Mouse (Mus musculus): ENCODE measurements around the gene Msmp. TPM values are rescaled to one million over a fixed set of nuclear protein-coding genes. Genes with fewer than 3 reads are reported as not detected.

Msmp gene
- 0.26 TPM in 1 of 2 replicates, not detected in the other for polyA plus RNA-seq (2012; rRNA removed; ENCODE audit: low replicate concordance)

GRCm38 (mm10) chr4:43584444-43585416, at the start of gene Msmp:
TSS of gene Msmp (minus strand) at chr4:43584494.

DNA sequence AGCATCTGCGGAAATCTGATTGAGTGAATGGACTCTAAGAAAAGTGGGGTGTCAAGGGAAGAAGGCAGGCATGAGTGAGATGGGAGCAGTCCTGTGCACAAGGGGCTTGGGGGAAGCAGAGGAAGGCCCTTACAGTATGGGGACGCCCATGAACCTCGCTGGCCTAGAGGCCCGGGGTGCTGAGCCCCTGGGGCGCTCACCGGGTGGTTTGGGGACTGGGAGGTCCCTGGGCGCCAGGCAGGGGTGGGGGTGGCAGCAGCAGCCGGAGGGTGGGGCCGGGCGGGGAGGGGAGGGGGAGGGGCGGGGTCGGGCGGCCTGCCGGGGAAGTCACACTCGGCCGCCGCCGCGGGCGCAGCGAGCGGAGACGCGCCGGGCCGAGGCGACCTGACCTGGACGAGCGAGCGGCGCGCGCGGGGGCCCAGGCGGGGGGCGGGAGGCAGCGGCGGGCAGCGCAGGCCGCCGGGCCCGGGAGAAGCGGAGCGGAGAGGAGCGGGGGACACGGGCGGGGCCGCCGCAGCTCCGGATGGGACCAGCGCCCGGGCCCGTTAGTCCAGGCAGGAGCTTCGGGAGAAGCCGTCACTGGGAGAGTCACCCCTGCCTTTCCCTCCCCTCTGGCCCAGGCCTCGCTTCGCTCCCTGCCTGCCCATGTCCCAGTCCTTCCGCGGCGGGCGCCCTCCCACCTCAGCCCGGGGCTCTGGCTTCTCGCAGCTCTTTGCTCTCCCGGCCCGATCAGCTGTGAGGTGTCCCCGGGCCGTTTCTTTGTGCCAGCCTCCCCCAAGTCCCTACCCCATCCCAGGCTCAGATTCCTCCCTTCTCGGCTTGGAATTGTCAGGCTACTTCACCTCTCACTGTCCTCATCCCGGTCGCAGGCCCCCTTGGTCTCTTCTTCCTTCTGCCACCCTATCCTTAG, 47.0 kb upstream of the Msmp start, which contains the start of gene Npr2:
Gene Npr2 (plus strand): TSS at position 890 of the 910 bp plus-strand sequence.

DNA sequence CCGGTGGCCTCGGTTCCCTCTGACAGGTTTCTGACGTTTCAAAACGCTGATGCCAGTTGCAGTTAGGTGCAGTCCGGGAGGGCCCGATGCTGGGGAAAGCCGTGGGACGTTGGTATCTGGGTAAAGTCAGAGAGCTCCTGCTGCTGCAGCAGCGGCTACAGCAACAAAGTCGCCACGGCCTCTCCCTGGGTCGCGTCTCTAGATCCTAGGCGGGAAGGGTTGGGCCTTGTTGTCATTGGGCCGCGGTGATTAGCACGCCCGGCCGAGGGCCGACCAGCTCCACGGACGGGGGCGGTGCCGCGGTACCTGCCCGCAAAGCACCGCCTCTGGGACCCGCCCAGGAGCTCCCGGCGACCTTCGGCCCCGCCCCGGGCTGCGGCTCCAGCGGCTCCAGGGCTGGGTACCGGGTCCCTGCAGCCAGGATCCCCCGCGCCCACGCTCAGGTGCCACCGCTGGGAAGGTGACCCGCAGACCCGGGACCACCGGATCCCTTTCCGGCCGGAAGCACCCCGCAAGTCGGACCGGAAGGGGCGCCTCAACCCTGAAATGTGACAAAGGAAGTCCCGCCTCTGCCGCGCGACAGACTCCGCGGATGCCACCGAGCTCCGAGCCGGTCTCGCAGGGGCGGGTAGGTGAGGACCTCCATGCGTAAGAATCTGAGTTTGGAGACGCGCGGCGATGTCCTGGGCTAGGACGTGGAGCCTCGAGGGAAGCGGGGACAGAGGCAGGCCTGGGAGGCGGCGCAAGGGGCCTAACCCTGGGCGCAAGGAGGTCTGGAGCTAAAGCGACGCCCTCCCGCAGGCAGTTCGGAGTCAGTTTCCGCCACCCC, 5.7 kb downstream of the Msmp start, which contains the start of the genes Rgp1 and Gba2:
Gene Rgp1 (plus strand): TSS at position 340 of the 829 bp plus-strand sequence.
Gene Gba2 (minus strand): TSS at position 498 of the 829 bp plus-strand sequence.

GRCm38 (mm10) chr4:43561997-43562768, 22.1 kb downstream of the Msmp start, which contains the start of the genes Creb3 and Tln1:
TSS of gene Creb3 (plus strand) at chr4:43562332.
TSS of gene Tln1 (minus strand) at chr4:43562691.

Other genes with a start within 250 kb of the Msmp start
- 8.1 and 9.9 TPM in 2 replicates for gene Rusc2, start 202.5 kb downstream of the Msmp start, polyA plus RNA-seq (2012; rRNA removed; ENCODE audit: low replicate concordance)
- 0.15 and 0.32 TPM in 2 replicates for gene Fam166b, start 155.4 kb downstream of the Msmp start, polyA plus RNA-seq (2012; rRNA removed; ENCODE audit: low replicate concordance)
- 82.2 and 96.7 TPM in 2 replicates for gene Tesk1, start 142.6 kb downstream of the Msmp start, polyA plus RNA-seq (2012; rRNA removed; ENCODE audit: low replicate concordance)
- 2.3 and 3.4 TPM in 2 replicates for gene Cd72, start 129.9 kb downstream of the Msmp start, polyA plus RNA-seq (2012; rRNA removed; ENCODE audit: low replicate concordance)
- gene Sit1, start 100.8 kb downstream of the Msmp start, polyA plus RNA-seq (2012; rRNA removed; ENCODE audit: low replicate concordance), result 1.0 and 1.3 TPM in 2 replicates
- gene Ccdc107, start 91.6 kb downstream of the Msmp start, polyA plus RNA-seq (2012; rRNA removed; ENCODE audit: low replicate concordance), result 470 and 876 TPM in 2 replicates
- gene Arhgef39, start 84.8 kb downstream of the Msmp start, polyA plus RNA-seq (2012; rRNA removed; ENCODE audit: low replicate concordance), result 41.0 and 46.8 TPM in 2 replicates
- gene Car9, start 77.5 kb downstream of the Msmp start, polyA plus RNA-seq (2012; rRNA removed; ENCODE audit: low replicate concordance), result 55.7 and 182 TPM in 2 replicates
- gene Tpm2, start 60.7 kb downstream of the Msmp start, polyA plus RNA-seq (2012; rRNA removed; ENCODE audit: low replicate concordance), result 26.4 and 45.4 TPM in 2 replicates
- 123 and 169 TPM in 2 replicates for gene Creb3, start 22.2 kb downstream of the Msmp start, polyA plus RNA-seq (2012; rRNA removed; ENCODE audit: low replicate concordance)
- 45.3 and 46.9 TPM in 2 replicates for gene Tln1, start 21.8 kb downstream of the Msmp start, polyA plus RNA-seq (2012; rRNA removed; ENCODE audit: low replicate concordance)
- gene Rgp1, start 5.8 kb downstream of the Msmp start, polyA plus RNA-seq (2012; rRNA removed; ENCODE audit: low replicate concordance), result 27.0 and 43.1 TPM in 2 replicates
- 6.5 and 8.3 TPM in 2 replicates for gene Gba2, start 5.6 kb downstream of the Msmp start, polyA plus RNA-seq (2012; rRNA removed; ENCODE audit: low replicate concordance)
- gene Npr2, start 47.4 kb upstream of the Msmp start, polyA plus RNA-seq (2012; rRNA removed; ENCODE audit: low replicate concordance), result 4.7 and 10.2 TPM in 2 replicates
- gene Spag8, start 69.1 kb upstream of the Msmp start, polyA plus RNA-seq (2012; rRNA removed; ENCODE audit: low replicate concordance), result 0.52 and 0.68 TPM in 2 replicates
- gene Hint2, start 72.0 kb upstream of the Msmp start, polyA plus RNA-seq (2012; rRNA removed; ENCODE audit: low replicate concordance), result 62.8 and 89.1 TPM in 2 replicates
- gene Tmem8b, start 84.5 kb upstream of the Msmp start, polyA plus RNA-seq (2012; rRNA removed; ENCODE audit: low replicate concordance), result 4.5 and 6.5 TPM in 2 replicates
- not detected in 2 replicates for gene Fam221b, start 84.7 kb upstream of the Msmp start, polyA plus RNA-seq (2012; rRNA removed; ENCODE audit: low replicate concordance)
- gene Olfr70, start 116.3 kb upstream of the Msmp start, polyA plus RNA-seq (2012; rRNA removed; ENCODE audit: low replicate concordance), result not detected in 2 replicates
- gene Olfr71, start 125.8 kb upstream of the Msmp start, polyA plus RNA-seq (2012; rRNA removed; ENCODE audit: low replicate concordance), result not detected in 2 replicates
- 2.7 and 2.8 TPM in 2 replicates for gene Hrct1, start 142.7 kb upstream of the Msmp start, polyA plus RNA-seq (2012; rRNA removed; ENCODE audit: low replicate concordance)
- gene Spaar, start 145.5 kb upstream of the Msmp start, polyA plus RNA-seq (2012; rRNA removed; ENCODE audit: low replicate concordance), result 0.65 and 0.94 TPM in 2 replicates
- not detected in 2 replicates for gene Olfr159, start 186.5 kb upstream of the Msmp start, polyA plus RNA-seq (2012; rRNA removed; ENCODE audit: low replicate concordance)
- not detected in 2 replicates for gene Olfr156, start 239.4 kb upstream of the Msmp start, polyA plus RNA-seq (2012; rRNA removed; ENCODE audit: low replicate concordance)

All from duodenum, adult 2 months (tissue).